Mouse (Mus musculus) urinary bladder, adult 2 months (tissue): ENCODE measurements around the gene Sirt1. TPM values are rescaled to one million over a fixed set of nuclear protein-coding genes. Genes with fewer than 3 reads are reported as not detected.
"Not testable (repeated sequence)": the region's sequence is repeated elsewhere in the genome, so short reads cannot be mapped to it uniquely, and the experiment has no call there.

Experiments
- DNase-seq: peaks from one replicate; pipeline ENCODE4 v3.0.0; 2022; ENCODE audit warnings: low spot score
- polyA plus RNA-seq: library from polyadenylated mRNA; depleted of rRNA; stranded (reverse); fragments of >200 nt; gene quantifications from 2 replicates; pipeline ENCODE4 v1.2.3, GENCODE M21; 2012

Sirt1 gene
- polyA plus RNA-seq, 1 experiment: 14.1 TPM

DNA sequence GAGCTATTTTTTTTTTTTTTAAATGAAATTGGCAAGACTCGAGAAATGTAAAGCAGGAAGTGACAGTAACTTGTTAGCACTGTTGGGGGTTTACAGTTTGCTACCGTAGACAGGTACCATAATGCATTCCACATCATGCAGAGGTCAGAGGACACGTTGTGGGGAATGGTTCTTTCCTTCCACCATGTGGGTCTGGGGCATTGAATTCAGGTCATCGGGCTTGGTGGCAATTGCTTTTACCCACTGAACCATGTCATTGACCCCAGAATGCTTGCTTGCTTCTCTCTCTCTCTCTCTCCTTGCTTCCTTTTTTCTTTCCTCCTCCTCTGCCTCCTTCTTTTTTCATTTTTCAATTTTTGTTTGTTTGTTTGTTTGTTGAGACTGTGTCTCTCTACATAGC lies 7.4 kb upstream of the Sirt1 start:
- DNase-seq: no peak

DNA sequence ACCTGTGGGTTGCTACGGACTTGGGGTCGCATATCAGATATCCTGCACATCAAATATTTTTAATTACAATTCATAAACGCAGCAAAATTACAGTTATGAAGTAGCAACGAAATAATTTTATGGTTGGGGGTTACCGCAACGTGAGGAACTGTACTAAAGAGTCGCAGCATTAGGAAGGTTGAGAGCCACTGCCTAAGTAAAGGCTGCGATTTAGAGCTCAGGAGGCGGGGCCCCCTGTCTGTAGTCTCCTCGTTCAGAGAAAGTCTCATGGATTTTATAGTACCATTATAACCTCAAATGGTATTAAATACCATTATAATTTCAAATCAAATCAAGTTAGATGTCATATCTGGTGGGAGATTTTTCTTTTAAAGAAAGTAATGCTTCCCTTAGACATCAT lies 5.5 kb upstream of the Sirt1 start:
- DNase-seq: no peak

DNA sequence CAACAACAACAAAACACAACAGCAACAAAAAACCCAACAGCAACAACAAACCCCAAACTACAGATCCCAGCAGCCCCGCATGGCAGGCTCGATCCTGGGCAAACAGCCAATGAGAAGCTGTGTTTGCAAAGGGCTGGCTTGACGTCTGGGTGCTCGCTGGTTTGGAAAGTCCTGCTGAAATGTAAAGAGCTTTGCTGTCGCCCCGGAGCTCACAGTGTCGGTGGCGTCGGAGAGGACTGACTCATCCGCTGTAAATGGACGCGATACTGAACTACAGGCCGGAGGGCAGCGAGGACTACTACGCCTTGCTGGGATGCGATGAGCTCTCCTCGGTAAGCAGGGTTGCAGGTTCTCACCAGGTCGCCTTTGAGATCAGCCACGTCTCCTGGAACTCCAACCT lies 4.9 kb upstream of the Sirt1 start:
- peak; percentile 59 for DNase-seq

DNA sequence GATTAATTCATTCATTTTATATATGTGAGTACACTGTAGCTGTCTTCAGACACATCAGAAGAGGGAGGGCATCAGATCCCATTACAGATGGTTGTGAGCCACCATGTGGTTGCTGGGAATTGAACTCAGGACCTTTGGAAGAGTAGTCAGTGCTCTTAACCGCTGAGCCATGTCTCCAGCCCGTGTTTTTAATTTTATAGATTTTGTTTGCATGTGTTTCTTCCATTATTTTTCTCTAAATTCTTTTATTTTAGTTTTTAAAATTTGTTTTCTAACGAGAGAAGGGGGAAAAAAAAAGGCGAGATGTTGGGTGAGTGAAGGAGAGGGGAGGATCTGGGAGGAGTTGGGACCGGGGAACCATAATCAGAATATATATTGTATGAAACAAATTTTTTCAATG lies 4.4 kb upstream of the Sirt1 start:
- DNase-seq: not testable (repeated sequence)

DNA sequence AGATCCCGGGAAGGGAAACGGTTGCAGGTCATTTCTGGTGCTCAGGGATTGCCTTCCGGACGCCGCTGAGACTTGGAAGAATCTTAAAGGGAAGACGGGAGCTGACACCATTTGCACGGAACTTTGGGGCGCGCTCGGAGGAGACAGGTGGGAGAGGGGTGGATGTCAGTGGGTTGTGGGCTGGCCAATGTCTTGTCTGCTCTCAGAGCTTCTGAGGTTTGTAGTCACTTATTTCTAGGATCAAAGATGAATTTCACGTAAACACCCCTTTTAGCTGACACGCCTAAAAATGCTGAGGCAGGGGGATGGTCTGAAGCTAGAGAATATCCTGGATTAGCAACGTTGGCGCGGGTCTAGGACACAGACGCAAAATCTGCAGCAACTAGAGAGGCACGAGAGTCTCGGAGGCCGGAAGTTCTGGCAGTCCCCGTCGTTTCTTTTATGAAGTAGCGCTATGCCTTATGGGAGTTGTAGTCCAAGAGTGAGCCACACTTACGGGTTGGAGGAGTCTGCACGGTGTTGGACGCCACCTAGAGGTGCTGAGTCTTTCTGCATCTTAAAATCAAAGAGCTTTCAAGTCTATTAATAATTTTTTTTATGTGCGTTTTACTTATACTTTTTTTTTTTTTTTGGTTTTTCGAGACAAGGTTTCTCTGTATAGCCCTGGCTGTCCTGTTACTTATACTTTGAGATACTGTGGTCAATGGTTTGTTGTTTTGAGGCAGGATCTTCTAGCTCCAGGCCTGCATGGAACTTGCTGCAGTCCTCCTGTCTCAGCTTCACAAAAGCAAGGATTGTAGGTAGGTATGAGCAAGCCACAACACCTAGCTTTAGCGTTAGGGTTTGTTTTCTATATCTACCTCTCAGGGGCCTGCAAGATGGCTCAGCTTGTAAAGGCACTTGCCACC lies 1.1 kb upstream of the Sirt1 start, which contains the start of gene Dnajc12:
TSS of gene Dnajc12 (plus strand) at position 72 of the 908 bp plus-strand sequence.
- DNase-seq: peak; percentile 29

DNA sequence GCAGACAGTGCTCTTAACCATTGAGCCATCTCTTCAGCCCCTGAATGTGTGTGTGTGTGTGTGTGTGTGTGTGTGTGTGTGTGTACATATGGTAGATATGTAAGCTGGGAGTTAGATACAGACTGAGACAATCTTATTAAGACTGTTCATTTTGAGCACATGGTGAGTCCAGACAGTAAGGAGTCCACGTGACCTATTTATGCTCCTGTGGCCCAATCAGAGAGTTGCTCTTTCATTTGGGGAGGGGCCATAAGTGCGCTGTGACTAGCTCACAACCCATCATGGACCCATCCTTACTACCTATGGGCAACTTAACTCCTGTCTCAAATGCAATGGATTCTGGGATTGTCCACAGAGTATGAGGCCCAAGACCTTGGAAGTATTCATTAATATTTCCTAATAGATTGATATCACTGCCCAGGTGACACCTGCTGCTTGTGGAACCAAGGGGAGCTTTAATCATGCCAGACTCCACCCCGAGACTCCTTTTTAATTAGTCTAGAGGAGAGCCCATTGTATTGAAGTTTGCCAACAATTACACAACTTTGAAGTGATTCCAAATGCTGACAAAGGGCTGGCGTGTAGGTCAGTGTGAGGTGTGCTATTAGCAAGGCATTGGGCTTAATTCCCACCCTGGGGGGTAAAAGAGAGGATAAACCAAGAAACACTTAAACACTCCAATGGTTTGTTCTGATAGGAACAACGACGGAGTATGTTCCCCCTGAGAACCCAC lies 2.4 kb downstream of the Sirt1 start:
- no peak for DNase-seq

DNA sequence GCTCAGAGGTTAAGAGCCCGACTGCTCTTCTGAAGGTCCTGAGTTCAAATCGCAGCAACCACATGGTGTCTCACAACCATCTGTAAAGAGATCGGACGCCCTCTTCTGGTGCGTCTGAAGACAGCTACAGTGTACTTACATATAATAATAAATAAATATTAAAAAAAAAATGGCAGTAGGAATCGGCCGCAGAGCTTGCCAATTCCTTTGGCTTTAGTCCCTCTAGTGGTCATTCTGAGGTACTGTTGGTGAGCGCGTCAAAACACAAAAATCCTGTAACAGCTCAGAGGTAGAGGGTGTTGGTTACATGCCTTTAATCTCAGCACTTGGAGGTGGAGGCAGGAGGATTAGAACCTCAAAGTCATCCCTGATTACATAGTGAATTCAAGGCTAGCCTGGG lies 4.0 kb downstream of the Sirt1 start:
- DNase-seq: no peak

DNA sequence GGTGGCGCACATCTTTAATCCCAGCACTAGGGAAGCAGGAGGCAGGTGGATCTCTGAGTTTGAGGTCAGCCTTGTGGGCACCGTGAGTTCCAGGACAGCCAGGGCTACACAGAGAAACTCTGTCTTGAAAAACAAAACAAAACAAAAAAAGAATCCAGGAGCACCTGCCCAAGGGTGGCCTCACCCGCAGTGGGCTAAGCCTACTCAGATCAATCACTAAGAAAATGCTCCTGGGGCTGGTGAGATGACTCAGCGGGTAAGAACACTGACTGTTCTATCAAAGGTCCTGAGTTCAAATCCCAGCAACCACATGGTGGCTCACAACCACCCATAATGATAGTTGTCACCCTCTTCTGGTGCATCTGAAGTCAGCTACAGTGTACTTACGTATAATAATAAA lies 5.2 kb downstream of the Sirt1 start:
- no peak for DNase-seq

DNA sequence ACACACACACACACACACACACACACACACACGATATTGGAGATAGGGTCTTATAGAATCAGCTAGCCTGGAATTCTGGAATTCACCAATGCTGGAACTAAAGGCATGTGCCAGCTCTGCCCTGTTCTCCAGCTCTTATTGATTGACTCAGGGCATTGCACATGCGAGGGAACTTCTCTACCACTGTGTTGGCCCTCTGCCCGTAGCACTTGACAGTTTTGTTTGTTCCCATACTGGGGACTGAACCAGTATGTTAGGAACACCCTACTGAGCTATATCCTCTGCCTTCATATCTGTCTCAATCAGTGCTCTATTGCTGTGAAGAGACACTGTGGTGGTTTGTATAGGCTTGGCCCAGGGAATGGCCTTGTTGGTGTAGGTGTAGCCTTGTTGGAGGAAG lies 13.5 kb downstream of the Sirt1 start:
- no peak for DNase-seq

DNA sequence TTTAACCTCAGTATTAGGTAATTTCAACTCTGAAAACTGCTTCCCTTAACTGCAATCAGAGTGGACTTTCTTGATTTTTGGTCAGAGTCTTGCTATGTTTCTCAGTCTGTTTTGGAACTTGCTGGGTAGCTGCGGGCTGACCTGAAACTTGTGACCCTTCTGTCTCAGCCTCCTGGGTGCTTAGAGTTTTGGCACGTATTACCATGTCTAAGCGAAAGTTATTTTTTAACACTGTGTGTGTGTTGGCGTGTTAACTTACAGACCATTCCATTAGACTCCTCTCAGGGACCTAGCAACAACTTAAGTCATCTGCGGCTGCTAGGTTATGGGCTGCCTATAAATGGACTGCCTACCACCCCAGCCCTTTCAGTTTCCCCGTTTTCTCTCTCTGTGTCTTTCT lies 14.1 kb downstream of the Sirt1 start:
- DNase-seq: no peak

DNA sequence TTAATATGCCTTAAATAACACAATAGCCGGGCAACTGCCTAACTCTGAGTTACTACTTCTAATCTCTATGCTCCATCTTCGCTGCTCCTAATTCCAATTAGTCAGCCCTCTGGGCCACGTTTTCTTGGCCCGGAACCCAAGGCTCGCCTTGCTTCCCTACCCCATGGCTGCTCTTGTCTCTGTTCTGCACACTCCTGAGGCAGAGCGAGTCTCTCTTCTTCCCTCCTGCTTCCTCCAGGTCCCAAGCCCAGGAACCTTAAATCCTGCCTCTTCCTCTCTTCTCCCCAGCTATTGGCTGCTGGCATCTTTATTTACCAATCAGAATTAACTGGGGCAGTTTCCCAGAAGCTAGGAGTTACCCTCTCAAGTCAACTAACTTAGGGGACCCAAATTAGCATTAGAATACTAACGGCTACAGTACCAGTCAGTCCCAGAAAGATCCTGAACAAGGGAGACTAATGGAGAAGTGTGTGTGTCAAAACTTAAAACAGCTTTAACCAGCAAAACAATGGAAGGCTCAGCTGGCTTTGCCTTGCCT lies 15.5 kb downstream of the Sirt1 start:
- no peak for DNase-seq

DNA sequence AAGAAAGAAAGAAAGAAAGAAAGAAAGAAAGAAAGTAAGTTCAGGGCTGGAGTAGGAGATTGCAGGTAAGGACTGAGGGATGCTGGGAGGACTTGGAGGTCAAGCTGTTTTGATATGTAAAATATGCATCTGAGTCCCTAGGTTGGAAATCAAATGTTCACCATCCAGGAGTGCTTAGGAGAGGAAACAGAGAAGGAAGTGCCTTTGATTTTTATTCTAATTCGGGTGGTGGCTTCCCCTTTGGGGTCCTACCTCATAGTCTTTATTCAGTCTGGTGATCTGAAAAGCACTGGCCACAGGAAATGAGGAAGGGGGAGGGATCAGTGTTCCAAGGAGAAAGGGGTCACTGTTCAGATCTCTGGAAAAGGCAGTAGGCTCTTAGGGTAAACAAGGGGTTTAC lies 21.0 kb downstream of the Sirt1 start:
- no peak for DNase-seq

DNA sequence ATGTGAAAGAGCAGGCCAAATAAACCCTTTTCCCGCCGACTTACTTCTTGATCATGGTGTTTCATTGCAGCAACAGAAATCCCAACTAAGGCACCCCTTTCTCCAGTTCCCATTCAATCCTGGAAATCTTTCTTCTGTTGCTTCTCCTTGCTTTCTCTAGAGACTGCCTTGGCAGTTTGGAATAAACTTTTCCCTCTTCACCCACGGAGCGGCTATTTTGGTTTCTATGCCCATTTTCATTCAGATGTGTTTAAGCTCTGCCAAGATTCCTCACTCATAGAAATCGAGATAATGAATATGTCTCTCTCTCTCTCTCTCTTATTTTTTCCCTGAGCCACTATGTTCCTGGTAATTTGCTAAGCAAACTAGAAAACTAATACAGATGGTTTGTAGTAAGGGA lies 29.4 kb downstream of the Sirt1 start:
- no peak for DNase-seq

DNA sequence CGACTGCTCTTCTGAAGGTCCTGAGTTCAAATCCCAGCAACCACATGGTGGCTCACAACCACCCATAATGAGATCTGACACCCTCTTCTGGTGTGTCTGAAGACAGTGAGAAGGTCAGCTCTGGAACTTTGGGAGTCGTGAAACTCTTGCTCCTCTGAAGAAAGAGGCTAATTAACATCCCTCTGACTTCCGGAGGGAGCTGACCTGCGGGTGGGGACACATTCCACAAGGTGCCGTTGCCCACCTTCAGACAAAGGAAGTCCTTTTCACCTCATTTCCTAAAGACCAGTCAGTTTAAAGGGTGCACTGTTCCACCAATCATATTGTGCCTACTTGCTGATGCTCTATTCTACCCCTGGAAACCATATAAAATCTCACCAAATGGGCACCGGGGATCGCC lies 30.4 kb downstream of the Sirt1 start:
- DNase-seq: not testable (repeated sequence)

DNA sequence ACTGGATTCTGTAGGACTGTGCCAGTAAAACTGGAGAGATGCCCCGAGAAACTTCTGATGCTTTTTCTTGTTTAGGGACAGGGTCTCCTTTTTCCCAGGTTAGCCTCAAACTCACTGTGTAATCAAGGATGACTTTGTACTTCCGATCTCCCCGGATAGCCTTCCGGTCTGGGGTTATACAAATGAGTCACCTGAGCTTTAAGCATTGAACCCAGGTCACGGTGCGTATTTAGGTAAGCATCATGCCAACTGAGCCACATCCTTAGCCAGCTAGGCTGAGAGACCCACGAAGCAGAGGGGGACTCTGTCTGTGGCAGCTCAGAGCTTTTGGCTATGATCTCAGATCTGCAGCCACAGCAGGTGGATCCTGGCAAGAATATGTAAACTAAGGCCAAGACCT lies 30.8 kb downstream of the Sirt1 start:
- DNase-seq: no peak

DNA sequence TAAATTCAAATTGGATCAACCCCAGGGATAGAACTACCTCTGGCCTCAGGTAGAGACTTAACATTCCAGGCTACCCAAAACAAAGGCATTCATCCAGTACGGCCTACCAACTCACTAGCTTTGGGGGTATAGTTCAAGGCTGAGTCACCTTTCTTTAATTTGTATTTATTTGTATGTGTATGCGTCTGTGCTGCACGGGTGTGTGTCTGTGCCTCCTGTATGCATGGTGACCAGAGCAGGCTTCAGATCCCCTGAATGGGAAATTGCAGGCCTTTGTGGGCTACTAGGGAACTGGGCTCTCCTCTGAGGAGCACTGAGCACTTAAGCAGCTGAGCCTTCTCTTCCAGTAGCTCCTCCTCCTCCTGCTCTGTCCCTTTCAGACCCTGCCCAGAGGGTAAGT lies 33.2 kb downstream of the Sirt1 start:
- DNase-seq: no peak

DNA sequence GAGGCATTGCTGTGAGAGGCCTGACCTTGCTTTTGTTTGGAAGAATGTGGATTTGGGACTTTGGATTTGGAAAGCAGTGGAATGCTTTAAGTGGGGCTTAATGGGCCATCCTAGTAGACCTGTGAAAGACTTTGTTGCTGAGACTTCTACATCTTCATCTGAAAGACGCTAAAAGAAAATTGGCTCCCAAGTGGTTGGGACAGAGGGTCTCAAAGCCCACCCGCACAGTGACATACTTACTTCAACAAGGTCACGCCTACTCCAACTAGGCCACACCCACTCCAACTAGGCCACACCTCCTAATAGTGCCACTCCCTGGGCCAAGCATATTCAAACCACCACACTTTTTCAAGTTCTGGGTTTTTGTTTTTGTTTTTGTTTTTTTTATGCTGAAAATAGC lies 36.8 kb downstream of the Sirt1 start:
- DNase-seq: no peak

DNA sequence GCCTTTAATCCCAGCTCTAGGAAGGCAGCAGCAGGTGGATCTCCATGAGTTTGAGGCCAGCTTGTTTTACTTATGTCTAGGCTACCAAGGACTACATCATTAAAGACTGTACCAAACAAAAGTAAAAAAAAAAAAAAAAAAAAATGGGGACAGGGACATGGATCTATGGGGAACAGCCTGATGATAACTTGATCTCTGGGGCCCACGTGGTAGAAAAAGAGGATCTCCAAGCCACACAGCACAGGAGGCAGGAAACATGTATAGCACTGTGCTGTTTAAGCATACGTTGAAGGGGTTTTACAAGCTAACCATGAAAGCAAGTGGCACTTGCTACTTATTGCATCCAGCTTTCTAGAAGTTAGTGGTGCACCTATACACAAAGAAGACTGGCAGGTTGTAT lies 40.2 kb downstream of the Sirt1 start:
- no peak for DNase-seq

DNA sequence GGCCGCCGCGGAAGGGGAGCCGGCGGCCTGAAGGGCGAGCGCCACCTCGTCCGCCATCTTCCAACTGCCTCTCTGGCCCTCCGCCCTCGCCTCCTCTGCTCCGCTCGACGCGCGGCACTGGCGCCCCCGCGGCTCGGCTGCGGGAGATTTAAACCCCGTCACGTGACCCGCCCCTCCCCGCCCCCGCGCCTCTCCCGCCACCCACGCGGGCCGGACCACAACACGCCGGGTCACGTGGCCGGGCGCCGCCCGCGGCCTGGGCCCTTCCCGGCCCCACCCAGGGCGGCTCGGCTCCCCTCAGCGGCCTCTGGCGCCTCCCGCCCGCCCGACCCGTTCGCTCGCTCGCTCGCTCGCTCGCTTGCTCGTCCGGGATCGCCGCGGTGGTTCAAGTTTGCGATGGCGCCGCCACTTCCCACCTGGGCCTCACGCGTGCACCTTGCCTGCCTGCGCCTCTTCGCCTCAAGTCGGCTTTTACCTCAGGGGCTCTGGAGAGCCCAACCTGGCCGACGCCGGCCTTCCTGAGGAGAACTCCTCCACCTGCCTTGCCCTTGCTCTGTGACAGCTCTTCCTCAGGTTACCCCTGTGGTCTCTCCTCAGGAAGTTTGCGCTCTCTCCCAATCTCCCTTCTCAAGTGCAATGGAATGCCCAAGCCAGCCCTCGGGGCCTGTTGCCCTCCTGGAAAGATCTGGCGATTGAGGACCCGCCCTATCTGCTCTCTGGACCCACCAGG lies 42.4 kb downstream of the Sirt1 start:
- peak; percentile 92 for DNase-seq

DNA sequence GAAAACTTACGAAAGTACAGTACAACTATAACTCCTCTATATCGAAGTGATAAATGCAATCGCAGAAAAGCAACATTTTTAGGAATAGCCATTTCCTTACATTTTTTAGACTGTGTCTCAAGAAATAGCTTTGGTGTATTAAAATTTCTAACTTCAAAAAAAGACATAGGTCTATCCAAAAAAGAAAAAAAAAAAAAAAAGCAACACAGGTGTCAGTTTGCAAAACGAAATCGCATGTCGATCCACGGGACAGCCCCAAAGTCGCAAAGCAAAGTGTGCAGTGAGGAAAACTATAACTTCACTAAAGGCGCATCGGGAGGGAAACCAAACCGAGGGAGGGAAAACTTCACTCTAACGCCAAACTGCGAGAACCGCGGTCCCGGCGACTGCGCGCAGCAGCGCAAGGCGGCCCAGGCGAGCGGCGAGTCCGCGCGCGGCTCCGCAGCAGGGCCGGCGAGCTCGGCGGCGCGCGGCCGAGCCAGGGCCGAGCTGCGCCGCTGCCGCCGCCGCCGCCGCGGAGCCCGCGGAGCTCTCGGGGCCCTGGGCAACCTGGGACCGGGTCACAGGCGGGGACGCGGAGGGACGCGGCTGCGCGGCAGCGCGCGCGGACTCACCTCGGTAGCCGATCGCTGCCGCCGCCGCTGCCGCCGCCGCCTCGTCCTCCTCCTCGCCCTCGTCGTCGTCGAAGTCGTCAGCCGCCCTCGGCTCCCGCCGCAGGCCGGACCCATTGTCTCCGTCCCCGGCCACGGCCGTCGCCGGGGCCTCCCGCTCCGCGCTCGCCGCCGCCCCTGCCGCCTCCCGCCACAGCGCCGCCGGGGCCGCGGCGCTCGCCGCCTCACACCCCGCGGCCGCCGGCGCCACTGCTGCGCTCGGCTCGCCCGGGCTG lies 43.3 kb downstream of the Sirt1 start:
- peak; percentile 61 for DNase-seq

DNA sequence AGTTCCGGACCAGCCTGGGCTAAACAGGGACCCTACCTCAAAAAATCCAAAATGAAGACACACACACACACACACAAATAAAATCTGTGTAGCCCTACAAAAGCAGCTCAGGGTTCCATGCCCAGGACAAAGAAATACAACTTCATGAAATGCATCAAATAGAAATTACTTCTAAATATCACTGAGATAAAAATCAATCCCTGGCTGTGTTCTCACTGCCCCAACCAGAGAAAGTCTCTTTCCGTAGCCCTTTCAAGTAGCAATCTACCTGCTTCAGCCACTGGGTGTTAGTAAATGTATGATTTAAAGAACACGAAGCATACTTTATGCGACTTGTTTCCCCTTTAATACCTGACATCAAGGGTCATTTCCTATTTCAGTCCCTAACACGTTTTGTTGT lies 44.2 kb downstream of the Sirt1 start:
- DNase-seq: no peak
